Mouse (Mus musculus): ENCODE measurements around the gene Olfr668. TPM values are rescaled to one million over a fixed set of nuclear protein-coding genes. Genes with fewer than 3 reads are reported as not detected.
"Not testable (repeated sequence)": the region's sequence is repeated elsewhere in the genome, so short reads cannot be mapped to it uniquely, and the experiment has no call there.

The Olfr668 gene
- not detected in 2 replicates for polyA plus RNA-seq (2012)

GRCm38 (mm10) chr7:104927957-104928356 is at the start of gene Olfr668:
Olfr668 (minus strand) TSS chr7:104928057.
- Histone ChIP-seq H3K4me3 (replicated peaks) (no peak within 1 kb of the TSS), H3K27me3 (ENCODE audit: control insufficient read depth) (no peaks in the 10 kb centered on the region), H3K9me3 (ENCODE audit: control insufficient read depth, low read length) (peaks cover 4% of the 10 kb centered on the region; the same call in 1 of the 2 replicates), H3K4me1 (ENCODE audit: control insufficient read depth) (no peaks in the 10 kb centered on the region), H3K36me3 (ENCODE audit: control insufficient read depth) (no peaks in the 10 kb centered on the region)
- no peak for TF ChIP-seq GATA1 (IDR thresholded peaks at IDR 0.05; ENCODE audit: low read length)
- no peak for TF ChIP-seq TAL1 (IDR thresholded peaks at IDR 0.05; ENCODE audit: low read length)

GRCm38 (mm10) chr7:104972507-104972906 is 44.6 kb upstream of the Olfr668 start:
- H3K4me3 ChIP-seq (replicated peaks); H3K4me1 ChIP-seq (ENCODE audit: control insufficient read depth); H3K36me3 ChIP-seq (ENCODE audit: control insufficient read depth); H3K27me3 ChIP-seq (ENCODE audit: control insufficient read depth); H3K9me3 ChIP-seq (ENCODE audit: control insufficient read depth, low read length): not testable (repeated sequence)

DNA sequence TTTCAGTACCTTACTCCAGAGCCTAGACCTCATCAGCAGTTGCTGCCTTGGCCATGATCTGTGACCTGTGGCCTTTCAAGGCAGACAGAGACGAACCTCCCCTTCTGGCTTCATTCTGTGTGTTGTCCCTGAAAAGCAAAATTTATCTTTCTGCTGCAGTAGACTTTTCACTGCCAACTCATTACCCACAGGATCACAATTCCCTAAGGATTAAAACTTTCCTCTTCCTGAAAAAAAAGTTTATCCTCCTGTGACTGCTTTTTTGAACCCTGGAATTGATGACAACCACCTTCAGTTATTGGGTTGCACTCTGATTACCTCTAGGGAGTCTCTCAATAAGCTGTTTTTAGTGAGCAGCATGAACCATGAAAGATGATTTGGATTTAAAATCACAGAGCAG is 34.7 kb upstream of the Olfr668 start, which contains the start of gene Olfr670:
Gene Olfr670 (minus strand): TSS at position 101 of the 400 bp plus-strand sequence.
- H3K4me3 ChIP-seq (replicated peaks): no peak within 1 kb of the TSS
- H3K36me3 ChIP-seq (ENCODE audit: control insufficient read depth): no peaks in the 10 kb centered on the region
- H3K4me1 ChIP-seq (ENCODE audit: control insufficient read depth): no peaks in the 10 kb centered on the region
- no peaks in the 10 kb centered on the region for H3K9me3 ChIP-seq (ENCODE audit: control insufficient read depth, low read length)
- no peak for TF ChIP-seq TAL1 (IDR thresholded peaks at IDR 0.05; ENCODE audit: low read length)
- TF ChIP-seq GATA1 (IDR thresholded peaks at IDR 0.05; ENCODE audit: low read length): no peak
- no peaks in the 10 kb centered on the region for H3K27me3 ChIP-seq (ENCODE audit: control insufficient read depth)

DNA sequence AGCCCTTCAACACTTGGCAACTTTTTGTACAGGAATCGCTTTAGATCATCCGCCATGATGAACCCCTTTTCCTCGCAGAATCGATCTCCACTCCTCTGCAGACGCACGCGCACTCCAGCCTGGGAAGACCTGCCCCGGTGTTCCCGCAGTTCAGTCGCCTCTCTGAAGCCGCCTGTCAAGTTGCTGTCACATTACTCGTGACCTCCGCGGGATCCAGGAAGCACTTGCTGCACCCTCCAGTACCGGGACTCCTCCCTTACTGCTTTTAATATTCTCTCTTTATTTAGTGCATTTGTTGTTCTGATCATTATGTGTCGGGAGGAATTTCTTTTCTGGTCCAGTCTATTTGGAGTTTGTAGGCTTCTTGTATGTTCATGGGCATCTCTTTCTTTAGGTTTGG is 22.4 kb upstream of the Olfr668 start:
- H3K9me3 ChIP-seq (ENCODE audit: control insufficient read depth, low read length); H3K27me3 ChIP-seq (ENCODE audit: control insufficient read depth): not testable (repeated sequence)

GRCm38 (mm10) chr7:104933940-104934339 is 6.1 kb upstream of the Olfr668 start, which contains the start of gene Olfr669:
Olfr669 (plus strand) TSS chr7:104934240.
- no peaks in the 10 kb centered on the region for H3K27me3 ChIP-seq (ENCODE audit: control insufficient read depth)
- no peaks in the 10 kb centered on the region for H3K4me1 ChIP-seq (ENCODE audit: control insufficient read depth)
- no peaks in the 10 kb centered on the region for H3K36me3 ChIP-seq (ENCODE audit: control insufficient read depth)
- TF ChIP-seq TAL1 (IDR thresholded peaks at IDR 0.05; ENCODE audit: low read length) (no peak), GATA1 (IDR thresholded peaks at IDR 0.05; ENCODE audit: low read length) (no peak)
- H3K4me3 ChIP-seq (replicated peaks): no peak within 1 kb of the TSS
- H3K9me3 ChIP-seq (ENCODE audit: control insufficient read depth, low read length): peaks cover 9% of the 10 kb centered on the region

More for the DNA sequence above, 22.4 kb upstream of the Olfr668 start:
- H3K36me3 ChIP-seq (ENCODE audit: control insufficient read depth); H3K4me1 ChIP-seq (ENCODE audit: control insufficient read depth); H3K4me3 ChIP-seq (replicated peaks): not testable (repeated sequence)

DNA sequence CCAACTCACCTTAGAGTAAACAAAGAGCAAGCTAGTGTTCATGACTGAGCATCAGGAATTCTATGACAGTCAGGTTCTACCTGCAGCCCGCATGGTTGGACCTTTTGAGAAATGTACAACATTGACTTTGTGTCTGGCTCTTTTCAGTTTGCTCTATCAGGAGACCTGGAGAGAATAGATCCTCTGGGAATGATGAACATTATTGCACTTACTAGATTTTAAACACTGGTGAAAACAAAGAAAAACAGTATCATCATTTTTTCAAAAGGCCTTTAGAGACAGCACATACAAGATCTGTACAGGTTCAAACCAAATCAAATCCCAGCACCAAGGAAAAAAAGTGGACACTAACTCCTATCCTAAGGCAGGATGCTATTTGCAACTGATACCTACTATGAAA is 6.5 kb downstream of the Olfr668 start, which contains the start of gene Olfr667:
Gene Olfr667 (minus strand): TSS at position 101 of the 400 bp plus-strand sequence.
- no peak within 1 kb of the TSS for H3K4me3 ChIP-seq (replicated peaks)
- TF ChIP-seq GATA1 (IDR thresholded peaks at IDR 0.05; ENCODE audit: low read length) (no peak), TAL1 (IDR thresholded peaks at IDR 0.05; ENCODE audit: low read length) (no peak)
- no peaks in the 10 kb centered on the region for H3K36me3 ChIP-seq (ENCODE audit: control insufficient read depth)
- H3K27me3 ChIP-seq (ENCODE audit: control insufficient read depth): no peaks in the 10 kb centered on the region
- peaks cover 5% of the 10 kb centered on the region for H3K9me3 ChIP-seq (ENCODE audit: control insufficient read depth, low read length)
- H3K4me1 ChIP-seq (ENCODE audit: control insufficient read depth): no peaks in the 10 kb centered on the region

GRCm38 (mm10) chr7:104895852-104896251 is 32.0 kb downstream of the Olfr668 start, which contains the start of gene Olfr666:
Olfr666 (minus strand) TSS chr7:104895952.
- Histone ChIP-seq H3K4me3 (replicated peaks) (no peak within 1 kb of the TSS), H3K4me1 (ENCODE audit: control insufficient read depth) (no peaks in the 10 kb centered on the region), H3K27me3 (ENCODE audit: control insufficient read depth) (no peaks in the 10 kb centered on the region), H3K9me3 (ENCODE audit: control insufficient read depth, low read length) (peaks cover 3% of the 10 kb centered on the region; the same call in 1 of the 2 replicates), H3K36me3 (ENCODE audit: control insufficient read depth) (no peaks in the 10 kb centered on the region)
- TF ChIP-seq GATA1 (IDR thresholded peaks at IDR 0.05; ENCODE audit: low read length): no peak
- TF ChIP-seq TAL1 (IDR thresholded peaks at IDR 0.05; ENCODE audit: low read length): no peak

- H3K36me3 ChIP-seq (ENCODE audit: control insufficient read depth): no peaks in the 10 kb centered on the region
- H3K9me3 ChIP-seq (ENCODE audit: control insufficient read depth, low read length): no peaks in the 10 kb centered on the region
- no peaks in the 10 kb centered on the region for H3K4me1 ChIP-seq (ENCODE audit: control insufficient read depth)
- no peak within 1 kb of the TSS for H3K4me3 ChIP-seq (replicated peaks)
- TF ChIP-seq GATA1 (IDR thresholded peaks at IDR 0.05; ENCODE audit: low read length) (no peak), TAL1 (IDR thresholded peaks at IDR 0.05; ENCODE audit: low read length) (no peak)
- no peaks in the 10 kb centered on the region for H3K27me3 ChIP-seq (ENCODE audit: control insufficient read depth)
Measured at GRCm38 (mm10) chr7:104877731-104878130, 50.1 kb downstream of the Olfr668 start, which contains the start of gene Olfr665. Olfr665 (plus strand) TSS chr7:104878031.

Other genes with a start within 250 kb of the Olfr668 start
- gene Olfr661, start 241.6 kb downstream of the Olfr668 start, polyA plus RNA-seq (2012): not detected in 2 replicates
- gene Usp17le, start 150.6 kb downstream of the Olfr668 start, polyA plus RNA-seq (2012): not detected in 2 replicates
- gene Usp17lb, start 85.5 kb downstream of the Olfr668 start, polyA plus RNA-seq (2012): not detected in 2 replicates
- gene Usp17la, start 71.0 kb downstream of the Olfr668 start, polyA plus RNA-seq (2012): not detected in 2 replicates
- not detected in 2 replicates for gene Olfr665, start 50.0 kb downstream of the Olfr668 start, polyA plus RNA-seq (2012)
- not detected in 2 replicates for gene Olfr666, start 32.1 kb downstream of the Olfr668 start, polyA plus RNA-seq (2012)
- not detected in 2 replicates for gene Olfr667, start 6.6 kb downstream of the Olfr668 start, polyA plus RNA-seq (2012)
- not detected in 2 replicates for gene Olfr669, start 6.2 kb upstream of the Olfr668 start, polyA plus RNA-seq (2012)
- gene Olfr670, start 34.6 kb upstream of the Olfr668 start, polyA plus RNA-seq (2012): not detected in 2 replicates
- not detected in 2 replicates for gene Olfr671, start 51.1 kb upstream of the Olfr668 start, polyA plus RNA-seq (2012)
- not detected in 2 replicates for gene Olfr672, start 74.0 kb upstream of the Olfr668 start, polyA plus RNA-seq (2012)
- gene Olfr675, start 100.4 kb upstream of the Olfr668 start, polyA plus RNA-seq (2012): not detected in 2 replicates
- gene Olfr676, start 104.6 kb upstream of the Olfr668 start, polyA plus RNA-seq (2012): not detected in 2 replicates
- not detected in 2 replicates for gene Olfr677, start 123.3 kb upstream of the Olfr668 start, polyA plus RNA-seq (2012)
- not detected in 2 replicates for gene Olfr678, start 136.4 kb upstream of the Olfr668 start, polyA plus RNA-seq (2012)
- gene Olfr679, start 153.1 kb upstream of the Olfr668 start, polyA plus RNA-seq (2012): 0.01 and 0.02 TPM in 2 replicates
- gene Olfr680-ps1, start 164.8 kb upstream of the Olfr668 start, polyA plus RNA-seq (2012): not detected in 2 replicates
- not detected in 2 replicates for gene Olfr681, start 188.8 kb upstream of the Olfr668 start, polyA plus RNA-seq (2012)
- gene Olfr683, start 219.0 kb upstream of the Olfr668 start, polyA plus RNA-seq (2012): not detected in 2 replicates
- not detected in 2 replicates for gene Olfr684, start 235.6 kb upstream of the Olfr668 start, polyA plus RNA-seq (2012)

Measured in erythroblast, embryonic 14.5 days (primary cell).